Mouse (Mus musculus): ENCODE results near the gene Olfr143.

Gene Olfr143
- long read RNA-seq, experiment 1: 0 reads
- long read RNA-seq, experiment 2: 0 reads

- intact Hi-C loops (cut with DNase I): no loop called here
Measured at GRCm38 (mm10) chr9:38252474-38252873, at the start of gene Olfr143. TSS of gene Olfr143 (plus strand) at chr9:38252774.

- intact Hi-C loops (cut with DNase I): no loop called here
Measured at GRCm38 (mm10) chr9:38208065-38208464, 44.5 kb upstream of the Olfr143 start, which contains the start of gene Olfr893. TSS of gene Olfr893 (plus strand) at chr9:38208365.

GRCm38 (mm10) chr9:38217755-38218154, 34.8 kb upstream of the Olfr143 start, which contains the start of gene Olfr894:
TSS of gene Olfr894 (plus strand) at chr9:38218055.
- intact Hi-C loops (cut with DNase I): no loop called here

GRCm38 (mm10) chr9:38267551-38267950, 15.0 kb downstream of the Olfr143 start, which contains the start of gene Olfr895:
TSS of gene Olfr895 (plus strand) at chr9:38267851.
- intact Hi-C loops (cut with DNase I): no loop called here

GRCm38 (mm10) chr9:38290807-38291206, 38.2 kb downstream of the Olfr143 start, which contains the start of gene Olfr896-ps1:
TSS of gene Olfr896-ps1 (plus strand) at chr9:38291107.
- intact Hi-C loops (cut with DNase I): no loop called here
